Mouse (Mus musculus) hindlimb bud, embryonic 11.5 days (tissue): ENCODE measurements around the gene Rtp3.

Source experiments
- DNase-seq: peaks from one replicate; pipeline ENCODE4 v3.0.0-alpha.2; 2012; ENCODE audit warnings: low read depth, low spot score; ENCODE audit errors: extremely low spot score

Rtp3 gene

GRCm38 (mm10) chr9:110946548-110947044 is 43.8 kb downstream of the Rtp3 start:
- DNase-seq = no peak

GRCm38 (mm10) chr9:110945926-110946325 is 44.5 kb downstream of the Rtp3 start, which contains the start of gene Tdgf1:
Tdgf1 (minus strand) TSS chr9:110946158.
- DNase-seq = no peak

- DNase-seq = no peak
Measured at GRCm38 (mm10) chr9:110945343-110945742, 45.0 kb downstream of the Rtp3 start.

- DNase-seq = no peak
Measured at GRCm38 (mm10) chr9:110944265-110944664, 46.1 kb downstream of the Rtp3 start.

GRCm38 (mm10) chr9:110937506-110938490 is 52.6 kb downstream of the Rtp3 start:
- no peak for DNase-seq

GRCm38 (mm10) chr9:110935941-110936340 is 54.4 kb downstream of the Rtp3 start:
- no peak for DNase-seq
